Mouse (Mus musculus): ENCODE results near the gene Kcnt2.

The Kcnt2 gene

DNA sequence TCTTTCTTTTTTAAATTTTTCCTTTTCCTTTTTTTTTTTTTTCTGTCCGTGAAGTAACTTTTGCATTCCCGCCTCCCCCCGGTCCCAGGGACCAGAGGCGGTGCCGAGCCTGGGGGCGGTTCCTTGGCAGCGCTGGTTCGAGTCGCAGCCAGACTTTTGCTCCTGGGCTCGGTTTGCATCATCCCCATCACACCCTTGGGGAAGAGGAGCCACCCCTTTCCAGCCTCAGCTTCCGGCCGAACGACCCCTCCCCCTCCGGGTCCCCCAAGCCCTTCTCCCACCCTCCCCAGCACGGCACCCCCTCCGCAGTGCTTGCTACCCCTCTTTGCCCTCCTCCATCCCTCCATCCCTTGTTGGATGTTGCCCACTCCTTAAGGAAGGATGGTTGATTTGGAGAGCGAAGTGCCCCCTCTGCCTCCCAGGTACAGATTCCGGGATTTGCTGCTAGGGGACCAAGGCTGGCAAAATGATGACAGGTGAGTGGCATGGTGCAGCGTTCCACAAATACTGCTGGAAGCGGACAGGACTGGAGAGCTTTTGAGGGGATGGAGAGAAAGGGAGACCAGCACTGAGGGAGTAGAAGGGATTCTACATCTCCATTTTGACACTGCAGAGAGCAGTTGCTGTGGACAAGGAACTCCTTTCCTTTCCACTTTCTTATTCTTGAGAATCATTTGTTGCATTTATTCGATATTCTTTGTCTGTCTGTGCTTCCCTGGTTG is at the start of gene Kcnt2:
Gene Kcnt2, plus strand, starts transcription at position 283 of the 722 bp plus-strand sequence.
- DNase-seq (ENCODE audit: low spot score in 2 of 2) = no peak

DNA sequence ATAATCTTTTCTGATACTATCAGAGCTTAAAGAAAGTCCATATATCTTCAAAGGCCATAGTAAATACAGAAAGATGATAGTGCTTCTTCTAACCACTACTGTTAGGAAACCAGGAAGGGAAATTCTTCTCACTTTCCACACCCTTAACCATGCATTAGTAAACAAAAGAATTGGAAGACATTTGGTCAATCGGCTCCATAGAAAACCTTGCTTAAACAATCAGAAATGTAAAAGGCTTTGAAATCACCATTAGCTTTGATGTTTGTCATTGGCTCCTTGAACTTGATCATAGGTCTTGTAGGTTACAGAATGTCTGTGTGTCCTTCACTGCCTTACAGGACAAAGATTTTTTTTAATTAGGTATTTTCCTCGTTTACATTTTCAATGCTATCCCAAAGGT is 40.6 kb upstream of the Kcnt2 start:
- no peak for DNase-seq (ENCODE audit: low spot score in 2 of 2)

DNA sequence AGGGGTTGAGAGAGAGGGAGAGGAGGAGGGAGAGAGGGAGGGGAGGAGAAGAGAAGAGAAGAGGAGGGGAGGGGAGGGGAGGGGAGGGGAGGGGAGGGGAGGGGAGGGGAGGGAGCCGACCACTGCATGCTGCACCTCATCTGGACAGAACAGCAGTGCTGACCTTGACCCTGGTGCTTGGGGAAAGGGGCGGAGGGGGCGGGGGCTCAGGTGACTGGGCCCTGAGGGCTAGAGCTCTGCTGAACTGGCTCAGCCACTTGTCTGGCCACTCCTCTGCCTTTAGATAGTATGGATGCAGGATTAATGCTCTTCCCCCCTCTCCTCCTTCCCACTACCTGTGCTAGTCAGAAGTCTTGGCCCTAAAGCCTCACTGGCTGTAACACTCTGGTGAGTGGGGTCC is 20.7 kb upstream of the Kcnt2 start:
- DNase-seq (ENCODE audit: low spot score in 2 of 2) = no peak

DNA sequence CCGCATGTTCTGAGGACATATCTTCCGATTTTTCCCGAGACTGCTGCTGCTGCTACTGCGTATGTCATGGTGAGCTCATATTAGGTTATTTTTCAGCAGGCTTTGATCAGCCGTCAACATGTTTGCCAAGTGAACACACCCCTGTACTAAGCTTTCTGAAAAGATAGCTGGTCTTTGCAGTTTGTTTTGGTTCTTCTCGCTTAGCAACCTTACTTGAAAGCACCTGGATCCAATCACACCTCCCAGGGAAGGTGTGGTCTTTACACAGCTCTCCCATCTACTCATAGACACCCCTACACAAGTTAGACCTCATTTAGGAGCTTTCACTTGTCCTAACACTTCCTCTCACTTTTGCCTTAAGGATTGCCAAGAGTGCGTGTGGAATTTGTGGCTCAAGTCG is 19.3 kb upstream of the Kcnt2 start:
- no peak for DNase-seq (ENCODE audit: low spot score in 2 of 2)

DNA sequence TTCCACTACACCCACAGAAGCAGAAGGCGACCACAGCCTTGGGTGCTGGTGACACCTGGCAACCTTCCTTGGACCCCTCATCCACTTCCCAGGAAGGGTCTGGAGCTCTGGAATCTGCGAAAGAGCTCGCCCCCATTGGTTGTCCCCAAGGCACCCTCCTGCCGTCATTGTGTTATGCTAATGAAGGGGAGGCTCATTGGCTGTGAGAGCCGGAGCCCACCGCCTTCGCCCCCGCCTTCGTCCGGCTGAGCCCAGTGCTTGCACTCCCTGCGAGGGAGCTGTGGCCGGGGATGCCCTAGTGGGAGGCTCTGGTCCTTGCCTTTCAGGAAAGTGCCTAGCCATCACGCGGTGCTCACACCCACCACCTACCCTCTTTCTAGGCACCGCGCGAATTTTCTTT is 493 bp upstream of the Kcnt2 start:
- no peak for DNase-seq (ENCODE audit: low spot score in 2 of 2)

DNA sequence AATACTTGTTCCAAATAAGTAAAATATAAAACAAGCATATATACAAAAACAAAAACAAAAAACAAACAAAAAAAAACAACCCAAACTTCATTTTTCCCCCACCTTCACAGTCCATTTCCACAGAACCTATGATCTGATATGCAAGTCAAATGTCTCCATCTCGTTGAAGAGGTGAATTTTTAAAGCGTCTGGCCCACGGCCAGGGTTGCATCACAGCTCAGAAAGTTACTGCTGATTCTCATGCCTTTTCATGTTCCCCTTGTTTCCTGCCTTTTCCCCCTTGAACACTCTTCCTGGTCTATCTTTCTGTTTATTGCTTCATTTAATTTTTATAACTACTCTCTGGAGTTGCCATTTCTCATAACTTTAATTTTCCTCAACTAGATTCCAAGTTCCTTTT is 18.7 kb downstream of the Kcnt2 start:
- no peak for DNase-seq (ENCODE audit: low spot score in 2 of 2)

DNA sequence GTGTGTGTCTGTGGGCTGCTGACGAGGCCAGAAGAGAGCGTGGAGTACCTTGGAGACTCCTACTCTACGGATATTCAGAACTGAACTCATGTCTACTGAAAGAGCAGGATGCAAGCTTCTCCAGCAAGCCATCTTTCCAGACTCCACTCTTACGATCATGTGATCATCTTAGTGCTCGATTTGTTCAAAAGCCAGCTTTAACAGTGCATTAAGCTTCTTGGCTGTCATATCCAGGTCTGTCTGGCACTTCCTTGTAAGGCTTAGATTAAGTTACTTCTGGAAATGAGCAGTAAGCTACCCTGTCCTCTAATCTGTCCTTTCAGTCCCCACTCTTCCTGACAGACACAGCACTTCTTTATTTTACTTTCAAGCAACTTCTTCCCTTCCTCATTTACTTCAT is 20.1 kb downstream of the Kcnt2 start:
- DNase-seq (ENCODE audit: low spot score in 2 of 2) = no peak

DNA sequence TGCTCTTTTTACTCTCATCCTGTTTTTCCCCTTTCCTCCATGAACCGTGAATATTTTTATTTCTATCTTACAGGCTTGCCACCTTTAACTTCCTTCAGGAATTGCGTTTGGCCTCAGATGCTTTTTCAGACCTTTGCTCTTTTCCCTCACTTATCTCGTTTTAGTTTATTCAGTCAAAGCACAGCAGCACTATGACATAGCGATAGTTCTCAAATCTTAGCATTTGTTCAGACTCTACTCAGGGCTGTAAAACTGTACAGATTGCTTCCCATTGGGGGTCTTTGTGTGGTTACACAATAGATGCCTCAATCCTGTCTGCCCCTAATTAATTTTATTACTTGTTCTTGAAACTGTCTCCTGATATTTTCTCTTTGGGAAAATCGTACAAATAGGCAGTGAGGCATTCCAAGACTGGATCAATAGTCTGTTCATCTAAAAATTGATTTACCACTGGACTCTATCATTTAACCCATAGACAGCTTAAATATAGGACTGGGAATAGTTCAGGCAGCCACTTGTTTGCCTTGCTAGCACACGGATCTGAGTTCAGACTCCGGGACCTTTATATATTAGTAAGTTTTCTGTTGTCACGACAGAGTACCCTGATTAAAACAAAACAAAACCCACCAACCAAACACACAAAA is 20.8 kb downstream of the Kcnt2 start:
- no peak for DNase-seq (ENCODE audit: low spot score in 2 of 2)

DNA sequence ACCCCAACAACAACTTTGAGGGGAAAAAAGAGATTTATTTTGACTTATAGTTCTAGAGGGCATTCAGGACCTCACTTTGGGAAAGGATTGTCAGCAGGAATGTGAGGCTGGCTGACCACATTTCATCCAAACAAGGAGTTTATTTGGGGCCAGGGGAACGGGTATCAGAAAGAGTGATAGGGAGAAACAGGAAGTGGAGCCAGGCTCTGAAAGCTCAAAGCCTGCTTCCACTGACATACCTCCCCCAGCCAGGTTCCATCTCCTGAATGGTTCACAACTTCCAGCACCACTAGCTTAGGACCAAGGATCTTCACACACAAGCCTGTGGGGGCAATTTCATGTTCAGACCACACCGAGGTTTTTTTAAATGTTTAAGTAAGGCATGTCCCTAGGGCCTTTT is 21.3 kb downstream of the Kcnt2 start:
- no peak for DNase-seq (ENCODE audit: low spot score in 2 of 2)

DNA sequence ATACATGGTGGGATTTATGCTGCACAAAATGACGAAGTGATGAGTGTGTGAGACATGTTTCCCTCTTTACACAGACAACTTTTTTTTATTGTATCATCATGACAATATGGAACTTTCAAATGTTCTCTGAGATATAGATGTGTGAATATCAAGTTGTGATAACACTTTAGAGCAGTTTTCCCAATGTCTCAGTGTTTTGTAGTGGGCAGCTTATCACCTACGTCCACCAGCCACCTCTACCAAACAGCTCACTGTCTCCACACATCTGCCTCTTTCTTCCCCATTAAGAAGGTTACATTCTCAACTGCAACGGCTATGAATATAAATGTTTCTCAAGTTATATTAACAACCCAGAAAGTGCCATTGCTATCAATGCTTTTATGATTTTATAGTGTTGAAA is 27.7 kb downstream of the Kcnt2 start:
- no peak for DNase-seq (ENCODE audit: low spot score in 2 of 2)

DNA sequence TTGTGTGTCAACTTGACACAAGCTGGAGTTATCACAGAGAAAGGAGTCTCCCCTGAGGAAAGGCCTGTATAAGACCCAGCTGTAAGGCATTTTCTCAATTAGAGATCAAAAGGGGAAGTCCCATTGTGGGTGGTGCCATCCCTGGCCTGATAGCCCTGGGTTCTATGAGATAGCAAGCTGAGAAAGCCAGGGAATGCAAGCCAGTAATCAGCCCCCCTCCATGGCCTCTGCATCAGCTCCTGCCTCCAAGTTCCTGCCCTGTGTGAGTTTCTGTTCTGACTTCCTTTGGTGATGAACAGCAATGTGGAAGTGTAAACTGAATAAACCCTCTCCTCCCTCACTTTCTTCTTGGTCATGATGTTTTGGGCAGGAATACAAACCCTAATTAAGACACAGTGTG is 29.9 kb downstream of the Kcnt2 start:
- no peak for DNase-seq (ENCODE audit: low spot score in 2 of 2)

DNA sequence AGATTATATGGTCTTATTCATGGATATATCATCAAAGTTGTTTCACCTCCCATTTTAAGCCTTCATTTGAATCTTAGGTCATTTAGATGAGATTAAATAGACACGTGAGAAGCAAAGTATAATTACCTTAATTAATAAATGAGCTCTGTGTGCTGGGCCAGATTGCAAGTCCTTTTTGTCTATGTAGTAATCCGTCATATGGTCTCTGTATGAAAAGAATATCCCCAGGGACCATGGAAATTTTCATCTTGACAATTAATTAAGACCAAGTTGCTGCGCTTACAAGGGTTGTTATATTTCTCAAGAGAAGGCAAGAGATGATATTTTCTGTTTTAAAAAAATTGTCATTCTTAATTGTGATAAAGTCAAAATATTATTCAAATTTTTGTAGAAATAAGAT is 47.2 kb downstream of the Kcnt2 start:
- no peak for DNase-seq (ENCODE audit: low spot score in 2 of 2)

DNA sequence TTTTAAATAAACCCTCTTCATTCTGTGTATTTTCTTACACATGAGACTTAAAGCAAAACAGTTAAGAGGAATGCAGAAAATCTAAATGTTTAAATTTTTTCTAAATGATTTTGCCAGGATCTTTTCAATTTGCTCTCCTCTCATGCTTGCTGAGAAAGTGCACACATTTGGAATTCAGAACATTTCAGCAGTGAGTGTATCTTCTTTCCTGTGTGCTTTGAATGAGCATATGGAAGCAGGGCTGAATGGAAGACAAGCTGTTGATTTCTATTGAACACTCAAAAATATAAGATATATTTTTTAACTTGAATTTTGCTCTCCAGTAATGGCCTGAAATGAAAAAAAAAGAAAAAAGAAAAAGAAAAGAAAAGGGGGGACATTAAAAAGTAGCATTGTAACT is 49.5 kb downstream of the Kcnt2 start:
- no peak for DNase-seq (ENCODE audit: low spot score in 2 of 2)

DNA sequence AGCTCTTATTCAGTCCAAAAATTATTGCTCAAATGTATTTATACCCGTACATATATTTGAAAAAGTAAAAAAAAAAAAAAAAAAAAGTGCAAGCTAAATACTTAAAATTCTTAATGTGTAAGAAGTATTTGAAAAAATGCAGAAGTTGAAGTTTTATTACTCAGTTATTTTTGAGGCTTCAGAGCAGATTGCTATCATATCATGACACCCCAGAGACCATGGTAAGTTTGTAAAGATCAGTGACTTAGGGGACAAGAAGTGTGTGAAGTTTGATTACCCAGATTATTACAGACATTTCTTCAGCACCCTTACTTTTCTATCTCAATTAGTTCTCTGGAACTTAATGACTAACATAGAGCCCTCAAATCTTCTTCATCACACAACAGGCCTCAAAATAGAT is 58.3 kb downstream of the Kcnt2 start:
- DNase-seq (ENCODE audit: low spot score in 2 of 2) = no peak

DNA sequence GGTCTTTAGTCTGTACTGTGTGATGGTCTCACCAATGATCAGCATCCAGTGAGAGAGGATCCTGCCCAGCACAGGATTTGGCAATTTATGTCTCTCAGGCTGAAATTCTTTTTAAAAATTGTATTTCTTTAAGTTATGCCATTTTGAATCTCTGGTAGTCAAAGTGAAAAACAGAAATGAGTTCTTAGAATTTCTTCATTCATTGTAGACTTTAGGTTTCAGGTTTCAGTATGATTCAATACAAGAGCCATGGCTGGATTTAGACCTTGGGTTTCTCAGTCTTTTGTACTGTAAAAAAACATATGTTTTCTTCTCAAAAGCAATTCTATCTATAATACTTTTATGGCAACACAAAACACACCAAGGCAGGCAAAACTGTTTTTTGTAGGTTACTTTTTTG is 59.4 kb downstream of the Kcnt2 start:
- DNase-seq (ENCODE audit: low spot score in 2 of 2) = no peak

DNA sequence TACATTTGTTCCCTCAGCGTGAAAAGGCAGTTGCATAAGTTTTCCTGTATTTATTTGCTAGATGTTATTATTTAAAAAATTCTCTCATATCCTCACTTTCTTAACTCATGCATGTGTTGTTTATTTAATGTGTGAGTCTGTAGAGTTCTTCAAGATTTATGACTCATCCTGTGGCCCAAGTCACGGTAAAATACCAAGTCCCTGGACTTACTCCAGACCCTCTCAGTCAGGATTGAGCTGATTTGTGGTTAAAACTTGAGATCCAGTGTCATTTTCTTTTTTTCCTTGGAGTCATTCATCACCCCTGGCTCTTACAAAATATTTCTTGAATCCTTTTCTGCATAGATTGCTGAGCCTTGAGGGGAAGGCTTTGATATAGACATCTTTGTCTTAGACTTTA is 60.4 kb downstream of the Kcnt2 start:
- DNase-seq (ENCODE audit: low spot score in 2 of 2) = no peak

DNA sequence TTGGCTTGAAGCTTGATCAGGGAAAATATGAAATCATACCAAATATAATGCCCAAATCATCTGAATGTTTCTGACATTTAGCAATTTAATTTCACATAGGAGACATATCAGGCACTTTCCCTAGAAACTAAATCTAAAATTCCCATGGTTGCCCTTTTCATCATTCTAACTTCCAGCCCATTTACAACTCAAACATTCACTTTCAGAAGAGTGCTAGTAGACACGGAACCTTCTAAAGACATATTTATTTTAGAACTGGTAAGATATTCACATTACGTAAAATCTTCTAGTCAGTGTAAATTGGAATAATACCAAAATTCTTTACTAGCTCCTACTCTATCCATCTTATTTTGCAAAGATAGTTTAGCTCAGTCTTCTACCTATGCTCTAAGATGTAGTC is 64.8 kb downstream of the Kcnt2 start:
- DNase-seq (ENCODE audit: low spot score in 2 of 2) = no peak

DNA sequence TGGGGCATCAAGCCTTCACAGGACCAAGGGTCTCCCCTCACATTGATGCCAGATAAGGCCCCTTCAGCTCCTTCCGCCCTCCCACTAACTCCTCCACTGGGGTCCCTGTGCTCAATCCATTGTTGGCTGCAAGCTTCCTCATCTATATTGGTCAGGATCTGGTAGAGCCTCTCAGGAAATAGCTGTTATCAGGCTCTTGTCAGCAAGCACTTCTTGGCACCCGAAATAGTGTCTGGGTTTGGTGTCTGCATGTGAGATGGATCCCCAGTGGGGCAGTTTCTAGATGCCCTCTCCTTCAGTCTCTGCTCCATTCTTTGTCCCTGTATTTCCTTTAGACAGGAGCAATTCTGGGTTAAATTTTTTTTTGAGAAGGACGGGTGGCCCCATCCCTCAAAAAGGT is 79.1 kb downstream of the Kcnt2 start:
- DNase-seq (ENCODE audit: low spot score in 2 of 2) = no peak

DNA sequence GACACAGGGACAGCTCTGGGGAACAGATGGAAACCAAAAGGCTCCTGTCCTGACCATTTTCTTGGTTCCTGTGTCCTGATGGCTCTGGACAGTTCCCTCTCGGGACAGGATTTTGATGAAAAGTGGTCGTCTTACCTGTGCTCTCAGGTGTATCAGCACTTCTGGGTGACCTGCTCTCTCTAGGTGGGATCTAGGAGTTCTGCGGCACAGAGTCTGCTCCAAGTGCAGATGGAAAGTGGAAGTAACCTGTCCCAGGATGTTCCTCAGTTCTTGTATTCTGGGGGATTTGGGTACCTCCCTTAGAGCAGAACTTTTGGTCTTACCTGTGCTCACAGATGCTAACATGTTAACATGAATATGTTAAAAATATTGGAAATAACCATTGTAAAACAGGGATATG is 80.8 kb downstream of the Kcnt2 start:
- DNase-seq (ENCODE audit: low spot score in 2 of 2) = no peak

DNA sequence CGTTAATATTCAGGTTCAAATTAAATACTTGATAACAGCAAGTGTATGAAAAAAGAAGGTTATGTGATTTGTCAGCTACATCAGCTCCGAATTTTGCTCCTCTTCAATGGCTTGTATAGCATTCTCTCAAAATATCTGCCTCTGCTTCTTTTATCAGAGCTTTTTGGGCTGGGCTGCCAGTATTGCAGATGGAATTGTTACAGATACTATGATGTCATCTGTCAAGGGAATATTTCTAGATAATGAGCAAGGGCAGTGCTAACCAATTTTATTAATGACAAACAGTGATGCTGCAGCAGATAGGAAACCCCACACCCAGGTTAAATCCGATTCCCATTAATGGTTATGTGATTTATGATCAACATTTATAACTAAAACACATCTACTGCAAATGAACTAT is 87.7 kb downstream of the Kcnt2 start:
- no peak for DNase-seq (ENCODE audit: low spot score in 2 of 2)

DNA sequence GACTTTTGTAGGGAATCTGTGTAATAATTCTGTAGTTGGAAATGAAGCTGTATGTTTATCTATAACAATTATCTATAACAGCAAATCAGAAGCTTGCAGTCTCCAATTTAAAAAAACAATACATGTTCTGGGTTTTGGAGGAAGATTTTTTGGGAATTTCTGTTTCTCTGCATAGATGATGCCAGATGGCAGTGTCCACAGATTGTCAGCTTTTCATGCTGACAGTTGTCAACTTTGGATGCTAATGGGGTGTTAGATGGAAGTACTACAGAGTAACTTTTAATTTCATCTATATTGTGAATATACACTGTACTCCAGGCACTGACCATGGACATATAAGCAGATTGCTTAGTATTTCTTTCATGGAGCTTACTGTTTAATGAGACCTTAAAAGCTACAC is 92.5 kb downstream of the Kcnt2 start:
- no peak for DNase-seq (ENCODE audit: low spot score in 2 of 2)

DNA sequence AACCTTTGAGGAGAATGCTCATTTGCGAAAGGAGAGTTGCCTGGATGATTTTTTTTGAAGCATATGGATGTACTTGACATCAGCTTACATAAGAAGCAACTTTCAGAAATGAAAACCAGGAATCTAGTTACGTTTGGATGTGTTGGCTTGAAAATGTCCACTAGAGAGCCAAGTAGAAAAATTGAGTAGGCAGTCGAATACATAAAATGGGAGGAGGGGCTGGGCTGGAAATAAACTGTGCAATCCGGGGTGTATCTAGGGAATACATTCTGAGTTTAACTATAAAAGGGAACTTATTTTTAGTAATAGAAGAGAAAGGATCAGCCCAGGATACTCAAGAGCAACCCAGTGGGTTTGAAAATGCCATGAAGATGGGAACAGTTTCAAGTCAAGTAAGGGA is 93.4 kb downstream of the Kcnt2 start:
- DNase-seq (ENCODE audit: low spot score in 2 of 2) = no peak

DNA sequence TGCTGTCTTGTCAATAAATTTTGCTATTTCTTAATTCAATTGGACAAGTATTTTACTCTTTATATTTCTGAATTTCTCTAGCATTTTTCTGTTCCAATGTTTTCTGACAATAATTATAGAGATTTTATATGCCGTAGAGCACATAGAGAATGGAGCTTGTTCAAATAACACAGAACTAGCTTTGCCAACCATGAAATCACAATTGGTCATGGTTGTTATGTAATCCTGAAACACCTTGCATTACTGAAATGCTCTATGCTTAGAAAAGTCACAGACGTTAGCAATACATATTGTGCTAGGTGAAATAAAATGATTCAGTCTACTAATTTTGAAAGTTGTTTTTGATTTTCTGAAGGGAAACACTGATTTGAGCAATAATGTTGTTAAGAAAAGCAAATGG is 118.8 kb downstream of the Kcnt2 start:
- DNase-seq (ENCODE audit: low spot score in 2 of 2) = no peak

DNA sequence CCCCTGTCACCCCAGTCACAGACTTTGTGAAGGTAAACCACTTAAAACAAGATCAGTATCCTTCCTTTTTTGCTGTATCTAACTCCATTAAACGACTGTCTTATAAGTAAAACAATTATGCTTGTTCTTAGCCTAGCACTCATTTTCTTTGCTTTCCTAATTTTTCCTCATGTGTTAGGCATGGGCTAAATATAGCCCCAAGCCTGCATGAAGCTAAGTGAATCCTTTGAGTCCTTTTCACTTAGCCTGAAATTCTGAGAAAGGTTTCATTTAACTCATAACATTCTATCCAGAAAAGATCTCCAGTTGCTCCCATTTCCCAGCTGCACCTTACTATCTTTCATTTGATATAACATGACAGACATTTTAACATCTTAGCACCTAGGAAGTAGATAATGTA is 127.6 kb downstream of the Kcnt2 start:
- DNase-seq (ENCODE audit: low spot score in 2 of 2) = no peak
